Mouse (Mus musculus): ENCODE results near the gene Phactr1. TPM values are rescaled to one million over a fixed set of nuclear protein-coding genes. Genes with fewer than 3 reads are reported as not detected.

The Phactr1 gene
- polyA plus RNA-seq, 1 experiment from 2014 or later, result 2.0 TPM

DNA sequence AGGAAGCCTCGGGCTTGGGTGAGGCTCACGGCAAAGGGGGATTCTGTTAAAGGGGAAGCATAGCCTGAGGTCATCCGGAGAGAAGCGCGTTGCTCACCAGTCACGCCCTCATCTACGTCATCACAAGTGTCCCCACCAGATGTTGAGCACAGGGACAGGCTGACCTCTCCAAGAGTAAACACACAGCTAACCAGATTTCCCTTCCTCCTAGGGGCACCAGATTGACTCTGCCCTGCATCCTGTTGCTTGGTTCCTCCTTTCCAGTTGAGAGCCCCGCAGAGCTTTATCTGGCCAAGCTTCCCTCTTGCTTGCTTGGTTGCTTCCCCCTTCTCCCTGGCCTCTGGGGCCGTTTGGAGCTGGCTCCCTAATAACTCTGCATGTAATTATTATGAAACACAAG lies 148.6 kb downstream of the Phactr1 start:
- Histone ChIP-seq H3K27me3 (ENCODE audit: low read depth, poor library complexity, severe bottlenecking) (no peaks in the 10 kb centered on the region), H3K4me3 (no peak overlapping the region), H3K4me1 (0 out of 2 replicates have a peak, but pooled peaks cover 2% of the 10 kb centered on the region), H3K9me3 (replicated peaks) (no peaks in the 10 kb centered on the region), H3K27ac (no peak overlapping the region), H3K36me3 (no peaks in the 10 kb centered on the region)
- WGBS, result 66% methylated on average over 9 of the region's 9 CpGs
- DNase-seq (ENCODE audit: low spot score), result no peak

DNA sequence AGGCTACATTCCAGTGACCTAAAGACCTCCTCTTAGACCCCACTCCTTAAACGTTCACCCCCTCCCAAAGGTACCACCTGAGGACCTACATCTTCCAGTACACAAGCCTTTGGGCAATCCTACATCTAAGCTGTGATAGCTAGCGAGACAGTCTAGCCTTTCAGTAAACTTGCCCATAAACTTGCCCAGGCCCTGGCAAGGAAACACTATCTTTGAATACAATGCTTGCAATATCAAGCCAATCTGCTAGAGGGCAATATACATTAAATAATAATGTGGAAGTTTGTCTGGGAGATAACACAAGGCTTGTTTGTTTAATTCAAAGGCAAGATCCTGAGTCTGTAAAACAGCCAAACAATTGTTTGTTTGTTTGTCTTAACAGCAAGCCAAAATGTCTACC lies 155.0 kb downstream of the Phactr1 start:
- DNase-seq (ENCODE audit: low spot score), result no peak
- no peak overlapping the region for H3K4me3 ChIP-seq
- no peaks in the 10 kb centered on the region for H3K27me3 ChIP-seq (ENCODE audit: low read depth, poor library complexity, severe bottlenecking)
- H3K36me3 ChIP-seq, result no peaks in the 10 kb centered on the region
- H3K9me3 ChIP-seq (replicated peaks), result no peaks in the 10 kb centered on the region
- 64% methylated on average over 2 of the region's 2 CpGs for WGBS
- 0 out of 2 replicates have a peak, but pooled peaks cover 2% of the 10 kb centered on the region for H3K4me1 ChIP-seq
- no peak overlapping the region for H3K27ac ChIP-seq

DNA sequence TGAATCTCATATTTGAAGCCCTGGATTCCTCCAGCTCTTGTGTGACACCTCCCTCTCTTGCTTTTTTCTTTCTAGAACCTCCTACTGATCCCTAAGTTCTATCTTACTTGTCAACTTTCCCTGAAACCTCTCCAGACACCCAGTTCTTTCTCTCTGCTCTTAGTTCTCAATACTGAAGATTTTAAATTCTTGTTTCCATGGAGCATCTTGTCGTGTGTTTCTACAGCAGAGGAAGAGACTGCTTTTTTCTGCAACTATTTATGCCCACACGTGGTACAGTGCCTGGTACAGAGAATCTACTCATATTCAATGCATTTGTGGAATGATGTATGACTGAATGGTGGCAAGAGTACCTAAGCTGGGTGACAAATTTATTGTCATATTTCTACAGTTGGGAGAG lies 158.9 kb downstream of the Phactr1 start:
- 81% methylated on average over 2 of the region's 2 CpGs for WGBS
- DNase-seq (ENCODE audit: low spot score), result no peak
- no peaks in the 10 kb centered on the region for H3K36me3 ChIP-seq
- no peak overlapping the region for H3K4me3 ChIP-seq
- no peaks in the 10 kb centered on the region for H3K9me3 ChIP-seq (replicated peaks)
- no peak overlapping the region for H3K27ac ChIP-seq
- H3K4me1 ChIP-seq, result 0 out of 2 replicates have a peak, but pooled peaks cover 2% of the 10 kb centered on the region
- no peaks in the 10 kb centered on the region for H3K27me3 ChIP-seq (ENCODE audit: low read depth, poor library complexity, severe bottlenecking)

DNA sequence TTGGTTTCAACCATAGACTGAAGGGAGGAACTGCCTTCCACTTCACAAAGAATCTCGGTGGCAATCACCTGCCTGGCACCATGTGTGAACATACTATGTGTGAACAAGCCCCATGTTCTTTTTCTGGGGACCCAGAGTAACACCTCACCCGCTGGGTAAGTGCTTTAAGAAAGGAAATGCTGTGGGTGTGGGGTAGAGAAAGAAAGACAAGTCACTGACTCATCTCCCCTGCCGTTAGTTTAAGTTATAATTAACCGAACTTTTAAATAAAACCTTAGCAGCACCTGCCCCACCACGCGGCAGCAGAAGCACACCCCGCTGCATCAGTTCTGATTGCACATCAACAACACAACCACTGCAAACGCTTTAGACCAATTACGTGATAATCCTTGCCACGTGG lies 171.7 kb downstream of the Phactr1 start:
- H3K4me1 ChIP-seq, result peaks cover 5% of the 10 kb centered on the region; the same call in 1 of the 2 replicates
- H3K4me3 ChIP-seq, result no peak overlapping the region
- H3K36me3 ChIP-seq, result no peaks in the 10 kb centered on the region
- H3K27ac ChIP-seq, result no peak overlapping the region
- DNase-seq (ENCODE audit: low spot score), result no peak
- H3K9me3 ChIP-seq (replicated peaks), result no peaks in the 10 kb centered on the region
- 72% methylated on average over 10 of the region's 10 CpGs for WGBS
- no peaks in the 10 kb centered on the region for H3K27me3 ChIP-seq (ENCODE audit: low read depth, poor library complexity, severe bottlenecking)

DNA sequence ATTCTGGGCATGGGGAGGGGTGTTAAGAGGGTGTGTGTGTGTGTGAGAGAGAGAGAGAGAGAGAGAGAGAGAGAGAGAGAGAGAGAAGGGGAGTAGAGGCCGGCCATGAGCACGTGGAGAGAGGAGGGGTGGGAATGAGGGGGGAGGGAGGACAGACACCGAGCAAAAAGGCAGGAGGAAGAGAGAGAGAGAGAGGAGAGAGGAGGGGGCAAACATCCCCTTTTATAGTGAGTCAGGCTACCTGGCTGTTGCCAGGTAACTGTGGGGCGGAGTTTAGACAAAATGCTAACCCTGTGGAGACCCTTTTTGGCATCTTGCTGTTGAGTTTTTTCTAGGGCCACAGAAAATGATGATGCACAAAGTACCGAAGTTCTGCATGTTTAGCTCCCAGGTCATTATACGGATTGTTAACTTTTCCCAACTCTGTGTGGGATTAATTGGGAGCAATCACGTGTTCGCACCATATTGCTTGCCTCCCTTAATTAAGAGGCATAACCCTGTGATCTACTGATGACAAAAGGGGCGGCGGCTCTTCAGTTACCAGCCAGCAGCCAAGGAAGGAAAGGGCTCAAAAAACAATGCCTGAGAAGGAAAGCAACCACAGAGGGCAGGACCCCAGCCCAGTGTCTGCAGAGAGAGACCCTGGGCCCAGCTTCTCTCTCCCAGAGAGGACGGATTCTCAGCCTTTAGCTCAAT lies 173.6 kb downstream of the Phactr1 start:
- Histone ChIP-seq H3K36me3 (no peaks in the 10 kb centered on the region), H3K4me1 (peaks cover 5% of the 10 kb centered on the region; the same call in 1 of the 2 replicates), H3K4me3 (no peak overlapping the region), H3K9me3 (replicated peaks) (no peaks in the 10 kb centered on the region), H3K27ac (no peak overlapping the region), H3K27me3 (ENCODE audit: low read depth, poor library complexity, severe bottlenecking) (no peaks in the 10 kb centered on the region)
- 23% methylated on average over 11 of the region's 11 CpGs for WGBS
- no peak for DNase-seq (ENCODE audit: low spot score)

DNA sequence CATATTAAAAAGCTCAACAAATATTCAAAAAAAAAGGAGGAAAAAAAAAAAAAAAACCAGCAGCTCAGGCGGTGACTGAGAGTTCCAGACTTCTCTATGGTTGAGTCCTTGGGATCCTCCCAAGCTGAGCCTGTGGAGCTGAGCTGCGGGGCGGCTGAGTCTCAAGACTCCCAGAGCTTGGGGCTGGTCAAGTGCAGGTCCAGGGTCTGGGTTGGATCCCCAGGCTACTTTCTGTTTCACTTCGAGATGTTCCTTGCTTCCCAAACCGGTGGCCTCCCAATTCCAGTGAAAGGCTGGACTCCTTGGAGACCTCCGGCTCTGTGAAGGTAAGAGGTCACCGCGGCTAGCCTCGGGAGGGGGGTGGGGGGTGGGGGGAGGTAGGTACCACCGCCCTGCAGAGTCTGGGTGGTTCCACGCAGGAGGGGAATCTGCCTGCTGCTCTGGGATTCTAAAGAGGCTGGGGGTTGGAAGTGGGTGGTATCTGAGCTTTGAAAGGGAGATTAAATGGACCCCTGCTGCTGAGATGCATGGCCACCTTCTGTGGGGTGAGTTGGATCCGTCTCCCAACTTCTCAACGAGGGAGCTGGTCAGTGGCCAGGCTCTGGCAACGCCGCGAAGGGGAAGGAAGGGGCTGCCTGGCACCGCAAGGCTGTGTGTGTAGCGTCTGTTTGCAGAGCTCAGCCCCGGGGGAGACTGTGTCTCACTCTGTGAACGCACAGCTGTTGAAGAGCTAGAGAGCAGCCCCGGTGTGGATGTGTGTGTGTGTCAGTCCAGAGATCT lies 185.9 kb downstream of the Phactr1 start:
- no peaks in the 10 kb centered on the region for H3K9me3 ChIP-seq (replicated peaks)
- peaks cover 8% of the 10 kb centered on the region; the same call in 1 of the 2 replicates for H3K27me3 ChIP-seq (ENCODE audit: low read depth, poor library complexity, severe bottlenecking)
- peak overlapping the region; percentile 51 for H3K4me3 ChIP-seq
- H3K4me1 ChIP-seq, result peaks cover 10% of the 10 kb centered on the region
- peak overlapping the region; percentile 42 for H3K27ac ChIP-seq
- H3K36me3 ChIP-seq, result no peaks in the 10 kb centered on the region
- 4% methylated on average over 21 of the region's 21 CpGs for WGBS
- peak; percentile 42 for DNase-seq (ENCODE audit: low spot score)

DNA sequence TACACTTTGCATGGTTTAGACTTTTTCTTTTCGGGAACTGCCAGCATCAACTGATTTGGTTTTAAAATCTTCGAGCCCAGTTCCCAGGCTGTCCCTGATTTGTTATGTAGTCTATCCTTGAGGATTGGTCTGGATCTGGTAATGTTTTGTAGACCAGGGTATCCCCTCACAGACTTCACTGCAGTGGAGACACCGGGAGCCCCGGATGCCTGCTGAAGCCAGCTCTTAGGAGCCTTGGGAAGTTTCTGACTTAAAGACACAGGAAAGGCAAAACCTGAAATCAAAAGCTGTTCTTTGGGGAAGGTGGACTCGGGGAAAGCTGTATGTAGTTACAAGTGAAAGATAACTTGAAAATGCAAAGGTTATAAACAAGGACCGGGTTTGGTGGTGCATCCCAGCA lies 186.6 kb downstream of the Phactr1 start:
- H3K36me3 ChIP-seq, result no peaks in the 10 kb centered on the region
- peak overlapping the region; percentile 51; the same call in 1 of the 2 replicates for H3K4me3 ChIP-seq
- H3K9me3 ChIP-seq (replicated peaks), result no peaks in the 10 kb centered on the region
- peaks cover 10% of the 10 kb centered on the region for H3K4me1 ChIP-seq
- 46% methylated on average over 6 of the region's 6 CpGs for WGBS
- H3K27ac ChIP-seq, result no peak overlapping the region
- no peak for DNase-seq (ENCODE audit: low spot score)
- H3K27me3 ChIP-seq (ENCODE audit: low read depth, poor library complexity, severe bottlenecking), result peaks cover 8% of the 10 kb centered on the region; the same call in 1 of the 2 replicates

DNA sequence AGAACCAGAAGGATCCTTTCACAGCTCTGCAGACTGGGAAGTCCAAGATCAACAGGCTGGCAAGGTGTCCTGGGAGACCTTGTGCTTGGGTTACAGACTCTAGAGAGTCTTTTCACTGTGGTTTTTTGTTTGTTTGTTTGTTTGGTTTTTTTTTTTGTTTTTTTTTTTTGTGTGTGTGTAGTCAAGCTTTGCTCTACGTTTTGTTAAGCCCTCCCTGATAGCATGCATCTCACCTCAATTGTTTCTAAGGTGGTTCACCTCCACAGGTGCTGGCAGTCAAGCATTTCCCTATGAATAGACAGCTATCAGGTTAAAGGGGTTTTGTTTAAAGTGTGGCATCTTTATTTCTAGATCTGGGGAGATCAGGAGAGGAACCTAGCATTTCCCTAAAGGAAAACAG lies 191.7 kb downstream of the Phactr1 start:
- Histone ChIP-seq H3K36me3 (no peaks in the 10 kb centered on the region), H3K4me1 (no peaks in the 10 kb centered on the region), H3K4me3 (no peak overlapping the region), H3K9me3 (replicated peaks) (no peaks in the 10 kb centered on the region), H3K27me3 (ENCODE audit: low read depth, poor library complexity, severe bottlenecking) (peaks cover 5% of the 10 kb centered on the region; the same call in 1 of the 2 replicates), H3K27ac (no peak overlapping the region)
- WGBS, result 28% methylated on average over 1 of the region's 1 CpGs
- DNase-seq (ENCODE audit: low spot score), result no peak

DNA sequence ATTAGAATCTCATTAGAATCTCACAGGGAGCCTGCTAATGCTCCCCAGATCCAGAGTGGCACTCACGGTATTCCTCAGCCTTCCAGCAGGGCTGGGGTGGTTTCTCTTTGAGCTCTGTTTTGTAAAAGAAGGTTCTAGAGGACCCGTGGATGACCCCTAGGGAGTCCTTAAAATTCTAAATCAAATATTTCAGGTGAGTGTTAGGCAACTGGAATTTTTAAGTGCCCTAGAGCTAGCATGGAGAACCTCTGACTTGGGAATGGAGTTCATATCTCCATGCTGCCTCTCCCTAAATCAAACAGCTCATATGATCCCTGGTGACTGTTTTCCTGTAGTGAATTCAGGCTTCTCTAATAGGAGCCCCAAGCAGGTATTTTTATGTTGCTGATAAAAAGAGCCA lies 197.9 kb downstream of the Phactr1 start:
- 53% methylated on average over 2 of the region's 2 CpGs for WGBS
- Histone ChIP-seq H3K27me3 (ENCODE audit: low read depth, poor library complexity, severe bottlenecking) (no peaks in the 10 kb centered on the region), H3K9me3 (replicated peaks) (no peaks in the 10 kb centered on the region), H3K36me3 (no peaks in the 10 kb centered on the region), H3K4me1 (no peaks in the 10 kb centered on the region), H3K4me3 (no peak overlapping the region), H3K27ac (no peak overlapping the region)
- DNase-seq (ENCODE audit: low spot score), result no peak

DNA sequence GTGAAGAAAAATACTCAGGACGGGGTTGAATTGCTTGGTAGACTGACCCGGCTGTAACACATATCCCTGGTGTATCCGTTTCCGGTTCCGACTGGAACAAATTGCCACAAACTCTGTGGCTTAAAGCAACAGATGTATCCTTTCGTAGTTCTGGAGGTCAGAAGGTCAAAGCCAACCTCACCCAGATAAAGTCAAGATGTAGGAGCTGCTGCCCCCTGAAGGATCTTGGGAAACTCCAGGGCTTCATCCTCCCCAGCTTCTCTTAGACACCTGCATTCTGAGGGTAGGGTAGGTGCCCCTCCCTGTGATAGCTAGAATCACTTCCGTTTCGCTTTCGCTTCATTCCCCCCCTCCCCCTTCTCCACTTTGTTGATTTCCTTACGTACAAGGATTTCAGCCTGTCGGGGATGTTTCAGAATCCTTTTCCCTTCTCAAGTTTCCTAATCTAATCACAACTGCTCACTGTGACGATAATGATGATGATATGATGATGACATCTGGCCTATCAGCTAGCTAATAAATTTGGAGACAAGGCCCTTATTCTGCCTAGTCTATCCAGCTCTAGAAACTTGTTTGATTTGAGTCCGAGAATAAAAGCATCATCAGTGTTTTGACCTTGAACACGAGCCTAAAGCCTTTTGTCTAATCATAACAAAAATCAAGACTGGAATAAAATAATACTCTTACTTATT lies 203.8 kb downstream of the Phactr1 start:
- no peaks in the 10 kb centered on the region for H3K9me3 ChIP-seq (replicated peaks)
- no peaks in the 10 kb centered on the region for H3K27me3 ChIP-seq (ENCODE audit: low read depth, poor library complexity, severe bottlenecking)
- DNase-seq (ENCODE audit: low spot score), result no peak
- H3K27ac ChIP-seq, result no peak overlapping the region
- WGBS, result 69% methylated on average over 14 of the region's 14 CpGs
- no peak overlapping the region for H3K4me3 ChIP-seq
- 0 out of 2 replicates have a peak, but pooled peaks cover 5% of the 10 kb centered on the region for H3K4me1 ChIP-seq
- no peaks in the 10 kb centered on the region for H3K36me3 ChIP-seq

DNA sequence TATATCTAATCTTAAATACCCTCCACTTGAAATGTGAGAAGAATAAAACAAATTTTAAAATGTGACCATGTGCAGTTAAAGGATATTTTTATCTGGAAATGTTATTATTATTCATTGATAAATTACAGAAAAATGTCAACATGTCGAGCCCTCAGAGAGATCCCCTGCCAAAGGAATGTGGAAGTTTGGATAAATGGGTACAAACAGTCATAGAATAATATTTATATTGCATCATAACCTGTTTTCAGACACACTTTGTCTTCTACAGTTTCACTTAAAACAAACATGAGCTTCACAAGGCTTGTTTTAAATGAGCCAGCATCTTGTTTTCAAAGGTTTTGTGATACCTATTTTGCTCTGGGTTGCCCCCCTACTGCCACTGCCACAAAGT lies 204.3 kb downstream of the Phactr1 start:
- H3K4me1 ChIP-seq, result 0 out of 2 replicates have a peak, but pooled peaks cover 5% of the 10 kb centered on the region
- WGBS, result 85% methylated on average over 1 of the region's 1 CpGs

DNA sequence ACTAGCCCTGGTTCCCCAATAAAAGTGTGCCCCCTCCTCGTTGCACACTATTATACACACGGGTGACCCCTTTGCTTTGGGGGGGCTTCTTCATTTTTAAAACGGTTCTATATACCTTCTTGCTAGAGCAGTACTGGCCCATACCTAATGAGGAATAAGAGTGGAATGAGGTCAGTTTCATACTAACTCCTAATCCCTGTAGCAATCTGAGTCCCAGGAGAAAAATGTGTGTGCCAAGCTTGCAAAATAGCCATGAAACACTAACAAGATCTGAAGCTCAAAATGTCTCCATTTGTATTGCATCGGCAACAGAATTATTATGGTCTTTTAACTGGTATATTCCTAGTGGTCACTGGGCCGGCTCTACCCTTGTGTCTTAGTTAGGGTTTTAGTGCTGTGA lies 207.3 kb downstream of the Phactr1 start:
- Histone ChIP-seq H3K27me3 (ENCODE audit: low read depth, poor library complexity, severe bottlenecking) (no peaks in the 10 kb centered on the region), H3K36me3 (no peaks in the 10 kb centered on the region), H3K4me1 (0 out of 2 replicates have a peak, but pooled peaks cover 5% of the 10 kb centered on the region), H3K9me3 (replicated peaks) (no peaks in the 10 kb centered on the region), H3K27ac (no peak overlapping the region), H3K4me3 (no peak overlapping the region)
- 94% methylated on average over 5 of the region's 5 CpGs for WGBS
- no peak for DNase-seq (ENCODE audit: low spot score)

More for the DNA sequence above, 204.3 kb downstream of the Phactr1 start:
- DNase-seq (ENCODE audit: low spot score), result no peak
- no peak overlapping the region for H3K4me3 ChIP-seq
- no peak overlapping the region for H3K27ac ChIP-seq
- H3K36me3 ChIP-seq, result no peaks in the 10 kb centered on the region
- no peaks in the 10 kb centered on the region for H3K27me3 ChIP-seq (ENCODE audit: low read depth, poor library complexity, severe bottlenecking)
- H3K9me3 ChIP-seq (replicated peaks), result no peaks in the 10 kb centered on the region
